In the genomic region with DNA sequence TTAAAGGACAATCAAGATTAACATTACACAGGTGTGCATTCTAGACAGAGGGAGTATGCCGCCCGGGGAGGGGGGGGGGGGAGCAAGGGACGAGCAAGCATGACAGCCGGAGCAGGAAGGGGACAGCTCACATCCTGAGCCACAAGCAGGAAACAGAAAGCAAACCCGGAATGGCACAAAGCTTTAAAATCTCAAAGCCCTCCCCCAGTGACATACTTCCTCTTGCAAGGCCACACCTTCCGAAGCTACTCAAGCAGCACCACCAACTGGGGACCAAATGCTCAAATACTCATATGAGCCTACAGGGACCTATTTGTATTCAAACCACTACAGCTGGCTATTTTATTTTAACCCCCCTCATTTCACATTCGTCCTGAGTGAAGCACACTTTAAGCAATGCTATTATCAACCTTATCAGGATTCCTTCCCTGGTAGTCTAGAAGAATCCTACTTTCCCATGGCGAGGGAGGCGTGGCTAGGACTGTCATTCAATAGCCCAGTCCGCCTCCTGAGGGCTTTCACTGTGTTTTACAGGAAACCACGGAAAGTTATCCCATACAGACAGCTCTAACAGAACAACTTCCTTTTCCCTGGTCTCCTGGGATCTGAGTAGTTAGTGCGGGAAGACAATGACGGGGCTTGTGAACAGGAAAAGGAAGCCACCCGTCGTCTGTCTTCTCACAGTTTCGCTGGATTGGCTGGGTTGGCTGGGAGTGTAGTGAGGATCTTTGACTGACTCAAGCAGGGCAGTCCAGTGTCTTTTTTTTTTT, we compare ENCODE assay signal across 9 mouse cellular contexts.
DNase-seq lines count a peak whose midpoint lies in the region; ATAC-seq and TF ChIP-seq lines count a peak whose summit lies in the region.
"Had no signal": no experiment of that assay in that cellular context is flagged by ENCODE, and none has a peak within 500 bp of the region (broad histone marks: within the 10 kb centered on the region; RNA-seq: fewer than 3 reads in every experiment).

No protein-coding gene starts in this region.

- peak overlapping the region; percentile 0; the same call in 1 of the 2 replicates for H3K4me2 ChIP-seq in lung, embryonic 15.5 days
- H3K4me2 ChIP-seq in heart, embryonic 16.5 days (ENCODE audit: low read depth, low read length): no peak overlapping the region
- H3K4me2 ChIP-seq in stomach, embryonic 14.5 days (replicated peaks; ENCODE audit: low read depth, low read length): no peak overlapping the region
- H3K4me2 ChIP-seq in forebrain, embryonic 13.5 days: no peak overlapping the region

- H3K4me3 ChIP-seq in lung, embryonic 15.5 days: no peak overlapping the region
- H3K4me3 ChIP-seq in lung, adult 2 months (replicated peaks; ENCODE audit: extremely low read depth, low read depth, low read length): no peak overlapping the region
- no peak overlapping the region for H3K4me3 ChIP-seq in heart, embryonic 16.5 days (ENCODE audit: low read length)
- H3K4me3 ChIP-seq in stomach, embryonic 14.5 days (ENCODE audit: low read depth, low read length): no peak overlapping the region
- no peak overlapping the region for H3K4me3 ChIP-seq in forebrain, embryonic 13.5 days

- no peak for TF ChIP-seq CTCF in lung, adult 2 months (IDR thresholded peaks at IDR 0.05; ENCODE audit: insufficient read depth, low read length)

- no peak for TF ChIP-seq POLR2A in lung, adult 2 months (IDR thresholded peaks at IDR 0.05; ENCODE audit: borderline replicate concordance, extremely low read depth, low read depth, low read length)

- no peaks in the 10 kb centered on the region for H3K9me3 ChIP-seq in lung, embryonic 15.5 days
- no peaks in the 10 kb centered on the region for H3K9me3 ChIP-seq in heart, embryonic 16.5 days (replicated peaks; ENCODE audit: control insufficient read depth, low read length)
- H3K9me3 ChIP-seq in stomach, embryonic 14.5 days (ENCODE audit: control insufficient read depth, low read depth, low read length): no peaks in the 10 kb centered on the region
- H3K9me3 ChIP-seq in forebrain, embryonic 13.5 days (replicated peaks): no peaks in the 10 kb centered on the region

- no peak overlapping the region for H3K9ac ChIP-seq in lung, embryonic 15.5 days
- no peak overlapping the region for H3K9ac ChIP-seq in heart, embryonic 16.5 days (ENCODE audit: low read length)
- H3K9ac ChIP-seq in stomach, embryonic 14.5 days (replicated peaks; ENCODE audit: low read depth, low read length): no peak overlapping the region
- H3K9ac ChIP-seq in forebrain, embryonic 13.5 days: no peak overlapping the region

- WGBS in lung, embryonic 15.5 days: 53% methylated on average over 16 of the region's 16 CpGs
- WGBS in lung, adult 2 months: 35% methylated on average over 16 of the region's 16 CpGs
- 53% methylated on average over 16 of the region's 16 CpGs for WGBS in heart, embryonic 16.5 days
- whole genome bisulfite sequencing in stomach, embryonic 14.5 days: 66% methylated on average over 16 of the region's 16 CpGs
- WGBS in forebrain, embryonic 13.5 days: 78% methylated on average over 16 of the region's 16 CpGs

- no peaks in the 10 kb centered on the region for H3K27me3 ChIP-seq in lung, embryonic 15.5 days
- H3K27me3 ChIP-seq in heart, embryonic 16.5 days (ENCODE audit: control insufficient read depth, insufficient read depth, low read length): no peaks in the 10 kb centered on the region
- H3K27me3 ChIP-seq in stomach, embryonic 14.5 days (ENCODE audit: control insufficient read depth, insufficient read depth, low read length): no peaks in the 10 kb centered on the region
- H3K27me3 ChIP-seq in forebrain, embryonic 13.5 days: no peaks in the 10 kb centered on the region

- H3K27ac ChIP-seq in lung, embryonic 15.5 days: peak overlapping the region; percentile 70
- H3K27ac ChIP-seq in heart, embryonic 16.5 days (ENCODE audit: low read length): peak overlapping the region; percentile 26; the same call in 1 of the 2 replicates
- H3K27ac ChIP-seq in stomach, embryonic 14.5 days (ENCODE audit: low read length): no peak overlapping the region
- H3K27ac ChIP-seq in forebrain, embryonic 13.5 days: no peak overlapping the region

- no peaks in the 10 kb centered on the region for H3K36me3 ChIP-seq in lung, embryonic 15.5 days
- no peaks in the 10 kb centered on the region for H3K36me3 ChIP-seq in heart, embryonic 16.5 days (ENCODE audit: control insufficient read depth, insufficient read depth)
- no peaks in the 10 kb centered on the region for H3K36me3 ChIP-seq in stomach, embryonic 14.5 days (ENCODE audit: control insufficient read depth, insufficient read depth, low read length)
- no peaks in the 10 kb centered on the region for H3K36me3 ChIP-seq in forebrain, embryonic 13.5 days (ENCODE audit: poor library complexity, severe bottlenecking)

- H3K4me1 ChIP-seq in lung, embryonic 15.5 days: peaks cover 10% of the 10 kb centered on the region; the same call in 1 of the 2 replicates
- peaks cover 2% of the 10 kb centered on the region; the same call in 1 of the 2 replicates for H3K4me1 ChIP-seq in lung, adult 2 months (ENCODE audit: control insufficient read depth, insufficient read depth, low read length)
- H3K4me1 ChIP-seq in heart, embryonic 16.5 days (ENCODE audit: control insufficient read depth, insufficient read depth, low read length): no peaks in the 10 kb centered on the region
- peaks cover 5% of the 10 kb centered on the region; the same call in 1 of the 2 replicates for H3K4me1 ChIP-seq in stomach, embryonic 14.5 days (ENCODE audit: control insufficient read depth, insufficient read depth, low read length)
- H3K4me1 ChIP-seq in forebrain, embryonic 13.5 days: no peaks in the 10 kb centered on the region

- no peak for DNase-seq in lung, adult 2 months
- peak; percentile 73 for DNase-seq in kidney, postnatal 14 days
- DNase-seq in urinary bladder, adult 2 months (ENCODE audit: low spot score): no peak
- DNase-seq in cerebellum, postnatal 25 days: no peak
- DNase-seq: thymus, postnatal 25 days had no signal

- peak; percentile 57 for ATAC-seq in lung, embryonic 15.5 days (ENCODE audit: borderline replicate concordance, extremely low read depth, low FRiP score, low TSS enrichment)
- ATAC-seq in heart, embryonic 16.5 days (replicated peaks; ENCODE audit: extremely low read depth, insufficient read depth, low FRiP score): peak; percentile 71
- ATAC-seq in stomach, embryonic 14.5 days (ENCODE audit: insufficient number of reproducible peaks, insufficient read depth, low FRiP score, low read depth): 0 out of 2 replicates have a peak, but pooled peaks have one; percentile 18
- ATAC-seq in forebrain, embryonic 13.5 days: no peak

Comparison
In these comparisons a context has a peak if more than half of its experiments do, and no peak if none do; other contexts are left out.
1. H3K27ac ChIP-seq: peak in lung, embryonic 15.5 days (single experiment) and heart, embryonic 16.5 days (single experiment); none in stomach, embryonic 14.5 days (single experiment) and forebrain, embryonic 13.5 days (single experiment).